Mouse (Mus musculus): ENCODE measurements around the gene Ndufa6.
A peak's percentile ranks its signal among the peaks of the same experiment; 100 is the strongest.
"Not testable (repeated sequence)": the region's sequence is repeated elsewhere in the genome, so short reads cannot be mapped to it uniquely, and the experiment has no call there.

Gene Ndufa6

DNA sequence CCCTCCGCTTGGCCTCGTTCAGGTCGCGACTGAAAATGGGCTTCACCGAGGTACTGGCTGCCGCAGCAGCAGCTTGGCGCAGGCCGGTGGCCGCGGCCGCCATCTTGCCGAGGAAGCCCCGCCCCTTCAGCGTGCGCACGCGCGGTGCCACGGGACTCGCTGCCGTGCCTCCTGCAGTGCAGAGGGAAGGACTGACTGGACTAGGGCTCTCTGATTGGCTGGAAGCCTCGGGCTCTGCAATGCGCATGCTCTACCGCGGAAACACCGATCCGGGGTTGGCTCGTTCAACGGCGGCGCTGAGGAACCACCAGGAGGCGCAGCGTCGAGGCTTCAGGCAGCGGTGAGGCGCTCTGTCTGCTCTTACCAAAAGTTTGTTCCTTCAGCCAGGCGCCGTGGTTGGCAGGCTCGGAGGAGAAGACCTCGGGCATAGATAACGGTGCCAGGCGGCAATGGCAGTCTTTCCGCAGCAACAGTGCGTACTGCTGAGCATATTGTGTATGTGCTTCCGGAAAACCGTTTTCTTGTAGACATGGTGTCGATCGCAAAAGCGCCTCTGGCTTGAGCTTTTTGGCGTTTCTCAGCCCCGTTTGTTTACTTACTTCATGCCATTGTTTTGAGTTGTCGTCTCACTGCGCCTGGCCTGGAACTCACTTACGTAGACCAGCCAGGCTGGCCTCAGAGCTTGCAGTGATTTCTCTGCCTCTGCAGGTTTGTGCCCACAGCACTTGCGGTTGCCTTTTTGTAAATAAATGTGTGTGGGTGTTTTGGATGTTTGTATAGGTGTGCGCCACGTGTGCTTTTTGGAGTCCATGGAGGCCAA lies at the start of gene Ndufa6:
Ndufa6 (minus strand) TSS at position 197 of the 820 bp plus-strand sequence.
- DNase-seq (ENCODE audit: low read depth), result peak; percentile 94

DNA sequence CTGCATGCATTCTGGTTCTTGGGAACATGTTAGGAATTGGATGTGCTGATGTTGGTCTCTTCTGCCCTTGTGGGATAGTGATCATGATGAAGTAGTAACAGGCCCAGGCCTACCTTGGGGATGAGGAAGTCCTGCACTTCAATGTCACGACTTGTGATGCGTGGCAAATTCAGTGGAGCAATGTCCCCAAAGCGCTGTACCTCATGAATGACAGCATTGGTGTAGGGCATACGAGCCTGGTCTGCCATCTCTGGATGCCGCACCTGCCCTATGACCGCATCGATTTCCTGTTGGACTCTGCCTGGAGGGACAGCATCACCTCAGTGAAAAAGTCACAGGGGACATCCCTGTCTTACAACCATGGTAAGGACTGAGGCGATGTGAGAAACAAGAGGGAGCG lies 49.5 kb upstream of the Ndufa6 start:
- DNase-seq (ENCODE audit: low read depth), result no peak

DNA sequence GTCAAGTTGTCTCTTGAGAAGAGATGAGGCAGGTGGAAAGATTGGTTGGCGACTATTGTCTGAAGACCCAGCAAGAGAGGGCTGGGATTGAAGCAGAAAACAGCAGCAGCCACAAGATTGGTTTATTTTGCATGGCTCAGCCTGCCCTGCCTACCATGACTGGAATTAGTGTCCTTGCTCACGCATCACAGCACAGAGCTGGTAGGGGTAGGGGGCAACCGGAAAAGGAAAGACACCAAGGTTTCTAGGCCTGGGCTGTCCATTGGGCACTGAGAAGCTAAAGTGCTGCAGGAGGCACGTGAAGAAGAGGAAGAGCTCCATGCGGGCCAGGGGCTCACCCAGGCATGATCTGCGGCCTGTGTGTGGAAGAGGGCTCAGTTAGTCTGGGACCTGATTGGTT lies 48.6 kb upstream of the Ndufa6 start:
- DNase-seq (ENCODE audit: low read depth), result no peak

DNA sequence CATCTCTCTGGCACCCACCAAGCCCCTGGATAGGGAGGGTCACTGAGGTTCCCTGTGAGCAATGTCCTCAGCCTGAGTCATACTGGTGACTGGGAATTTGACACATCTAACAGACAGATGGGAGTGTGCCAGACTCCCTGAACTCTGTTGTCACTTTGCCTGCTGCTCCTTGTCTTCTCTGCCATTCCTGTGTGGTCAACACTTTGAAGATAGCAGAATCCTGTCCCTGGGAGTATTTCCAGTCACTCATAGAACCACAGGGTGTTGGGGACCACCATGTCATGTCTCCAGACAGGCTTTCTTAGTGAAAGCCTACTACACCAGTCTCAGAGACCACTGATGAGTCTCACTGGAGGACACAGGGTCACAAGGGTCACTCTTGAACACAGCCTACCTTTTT lies 48.0 kb upstream of the Ndufa6 start:
- DNase-seq (ENCODE audit: low read depth), result no peak

DNA sequence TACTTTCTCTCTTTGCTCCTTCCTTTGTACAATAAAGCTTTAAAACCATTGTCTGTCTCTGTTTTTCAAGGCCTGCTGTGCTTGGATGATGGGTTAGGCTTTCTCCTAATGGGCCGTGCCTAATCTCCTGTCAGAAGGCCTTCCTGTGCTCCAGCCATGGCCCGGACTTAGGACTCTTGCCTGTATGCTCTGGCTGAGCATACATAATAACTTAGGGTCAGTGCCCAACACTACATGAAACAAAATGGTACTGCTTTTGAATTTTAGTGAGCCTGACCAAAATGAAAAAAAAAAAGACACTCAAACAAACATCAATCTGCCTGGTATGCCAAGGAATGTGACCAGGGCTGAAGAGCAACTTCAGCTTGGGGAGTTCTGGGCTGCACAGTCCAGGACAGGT lies 47.4 kb upstream of the Ndufa6 start:
- no peak for DNase-seq (ENCODE audit: low read depth)

DNA sequence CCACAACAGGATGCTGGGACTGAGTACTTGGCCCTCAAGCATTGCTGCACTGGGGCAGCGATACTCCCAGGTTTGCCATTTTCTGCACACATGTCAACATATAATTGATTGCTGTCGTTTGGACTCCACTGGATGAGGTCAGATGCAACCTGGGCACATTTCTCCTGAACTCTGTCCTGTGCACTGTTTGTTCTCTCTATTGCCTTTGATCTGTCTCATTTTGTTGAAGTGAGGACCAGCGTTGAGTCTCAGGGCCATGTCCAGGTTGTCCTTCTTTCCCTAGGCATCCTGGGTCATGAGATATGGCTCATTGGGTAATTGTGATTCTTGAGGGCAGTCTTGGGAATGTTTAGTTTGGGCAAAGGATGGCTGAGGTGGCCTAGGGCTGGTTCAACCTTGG lies 41.8 kb upstream of the Ndufa6 start:
- not testable (repeated sequence) for DNase-seq (ENCODE audit: low read depth)

DNA sequence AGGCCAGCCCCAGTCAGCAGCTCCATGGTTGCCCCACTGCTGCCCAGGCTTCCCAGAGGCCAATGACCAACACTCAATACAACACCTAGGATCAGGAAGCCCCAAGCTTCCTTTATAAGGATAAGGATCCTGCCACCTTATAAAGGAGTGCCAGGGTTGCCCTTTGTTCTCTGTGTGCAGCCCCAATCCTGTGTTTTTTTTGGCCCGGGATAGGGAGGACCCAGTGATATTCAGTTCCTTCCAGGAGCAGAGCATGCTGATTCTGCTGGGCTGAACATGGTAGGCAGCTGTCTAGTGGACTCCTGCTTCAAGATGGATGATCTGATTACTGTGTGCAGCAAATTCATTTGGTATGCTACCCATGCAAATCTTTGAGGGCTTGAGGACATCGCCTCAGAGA lies 39.8 kb upstream of the Ndufa6 start, which contains the start of gene Cyp2d11:
Cyp2d11 (minus strand) TSS at position 101 of the 400 bp plus-strand sequence.
- not testable (repeated sequence) for DNase-seq (ENCODE audit: low read depth)

DNA sequence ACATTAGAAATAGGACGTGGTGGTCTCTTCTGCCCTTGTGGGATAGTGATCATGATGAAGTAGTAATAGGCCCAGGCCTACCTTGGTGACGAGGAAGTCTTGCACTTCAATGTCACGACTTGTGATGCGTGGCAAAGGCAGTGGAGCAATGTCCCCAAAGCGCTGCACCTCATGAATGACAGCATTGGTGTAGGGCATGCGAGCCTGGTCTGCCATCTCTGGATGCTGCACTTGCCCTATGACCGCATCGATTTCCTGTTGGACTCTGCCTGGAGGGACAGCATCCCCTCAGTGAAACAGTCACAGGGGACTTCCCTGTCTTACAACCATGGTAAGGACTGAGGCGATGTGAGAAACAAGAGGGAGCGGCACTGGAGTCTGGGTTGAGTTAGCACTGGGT lies 35.8 kb upstream of the Ndufa6 start:
- not testable (repeated sequence) for DNase-seq (ENCODE audit: low read depth)

DNA sequence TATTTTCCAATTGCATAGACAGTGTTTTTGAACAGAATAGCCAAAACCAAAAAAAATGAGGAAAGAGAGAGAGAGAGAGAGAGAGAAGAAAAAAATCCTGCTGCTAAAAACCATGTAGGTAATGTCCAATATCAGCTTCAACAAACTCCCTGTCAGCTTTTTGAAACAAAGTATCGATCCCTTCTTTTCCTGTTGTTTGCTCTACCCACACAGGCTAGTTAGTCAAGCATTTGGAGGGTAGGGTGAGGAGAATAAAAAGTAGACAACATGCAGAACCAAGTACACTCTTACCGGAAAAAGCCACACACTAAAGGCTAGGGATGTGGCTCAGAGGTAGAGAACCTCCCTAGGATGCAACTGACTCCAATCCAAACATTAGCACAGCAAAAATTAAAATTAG lies 31.6 kb upstream of the Ndufa6 start:
- no peak for DNase-seq (ENCODE audit: low read depth)

DNA sequence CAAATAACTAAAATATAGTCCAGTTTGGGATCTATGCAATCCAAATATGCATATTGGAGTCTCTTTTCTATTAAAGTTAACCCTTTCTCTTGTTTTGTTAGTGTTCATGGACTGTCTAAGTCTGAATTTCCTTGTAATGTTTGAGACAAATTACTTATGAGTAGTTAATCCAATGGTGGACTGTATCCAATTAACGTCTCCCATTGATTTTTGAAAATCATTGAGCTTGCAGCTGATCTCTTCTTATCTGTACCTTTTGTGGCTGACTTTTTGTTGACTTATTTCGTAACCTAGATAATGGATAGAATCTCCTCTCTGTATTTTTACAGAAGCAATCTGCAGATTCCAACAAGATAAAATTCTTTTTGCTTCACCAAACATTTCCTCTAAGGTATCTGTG lies 28.3 kb upstream of the Ndufa6 start:
- DNase-seq (ENCODE audit: low read depth), result no peak

DNA sequence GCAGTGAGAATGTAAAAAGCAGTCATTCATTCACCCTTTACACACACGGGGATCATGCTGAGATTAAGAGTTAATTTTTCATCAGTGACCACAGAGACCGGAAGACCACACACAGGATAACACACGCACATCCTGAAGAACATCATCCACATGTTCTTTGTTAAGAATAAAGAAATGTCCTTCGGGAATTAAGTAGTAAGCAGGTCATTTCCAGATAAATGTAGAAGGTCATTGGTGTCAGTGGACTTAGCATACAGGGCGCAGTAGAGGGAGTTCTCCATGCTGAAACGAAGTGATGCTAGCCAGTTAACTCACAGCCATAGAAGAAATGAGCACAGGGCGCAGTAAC lies 26.6 kb upstream of the Ndufa6 start:
- DNase-seq (ENCODE audit: low read depth), result no peak

DNA sequence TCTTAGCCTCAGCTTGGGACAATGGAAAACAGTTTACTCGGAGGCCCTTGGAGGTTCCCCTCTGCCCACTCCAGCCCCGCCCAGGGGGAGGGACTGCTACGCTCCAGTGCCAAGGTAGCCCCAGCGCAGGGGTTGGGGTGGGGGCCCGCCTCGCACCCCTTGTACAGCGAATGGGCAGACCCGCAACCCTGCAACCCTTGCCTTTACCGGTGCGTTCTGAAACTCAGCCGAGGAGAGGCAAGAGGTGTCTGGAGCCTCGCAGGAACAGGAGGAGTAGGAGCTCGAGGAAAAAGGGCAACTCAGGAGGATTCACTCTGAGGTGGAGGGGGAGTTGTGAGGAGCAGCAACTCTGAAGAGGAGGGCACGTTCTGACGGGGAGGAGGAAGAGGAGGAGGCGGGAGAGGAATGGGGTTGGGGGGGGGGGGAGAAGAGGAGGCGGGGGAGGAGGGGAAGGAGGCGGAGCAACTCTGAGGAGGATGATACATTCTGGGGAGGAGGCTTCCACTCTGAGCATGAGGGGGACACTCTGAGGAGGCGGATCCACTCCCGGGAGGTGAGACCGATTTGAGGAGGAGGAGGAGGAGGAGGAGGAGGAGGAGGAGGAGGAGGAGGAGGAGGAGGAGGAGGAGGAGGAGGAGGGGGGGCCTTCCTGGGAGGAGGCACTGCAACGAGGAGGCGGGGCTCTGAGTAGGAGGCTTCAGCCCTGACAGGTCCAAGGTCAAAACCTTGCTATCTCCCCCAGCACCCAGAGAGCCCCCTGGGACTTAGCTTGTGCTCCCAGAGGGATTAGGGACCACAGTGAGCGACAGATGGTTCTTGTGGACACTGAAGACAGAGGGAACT lies 26.0 kb upstream of the Ndufa6 start, which contains the start of gene Cyp2d22:
Cyp2d22 (minus strand) TSS at position 390 of the 843 bp plus-strand sequence.
- DNase-seq (ENCODE audit: low read depth), result no peak

DNA sequence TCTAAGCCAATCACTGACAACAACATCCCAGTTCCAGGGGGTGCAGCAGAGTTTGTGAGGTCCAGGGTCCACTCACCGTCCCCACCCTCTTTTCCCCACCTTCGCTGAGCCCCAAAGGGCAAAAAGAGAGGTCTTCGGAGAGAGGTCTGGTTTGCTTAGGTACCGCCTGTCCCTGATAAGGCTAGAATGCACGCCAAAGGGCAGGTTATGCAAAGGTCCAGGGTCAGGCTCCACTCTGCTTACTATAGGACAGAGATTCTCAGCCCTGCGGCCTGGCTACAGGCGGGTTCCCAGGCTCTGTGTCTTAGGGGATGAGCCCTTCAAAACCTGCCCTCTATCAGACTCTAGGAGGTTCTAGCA lies 25.4 kb upstream of the Ndufa6 start:
- DNase-seq (ENCODE audit: low read depth), result no peak

DNA sequence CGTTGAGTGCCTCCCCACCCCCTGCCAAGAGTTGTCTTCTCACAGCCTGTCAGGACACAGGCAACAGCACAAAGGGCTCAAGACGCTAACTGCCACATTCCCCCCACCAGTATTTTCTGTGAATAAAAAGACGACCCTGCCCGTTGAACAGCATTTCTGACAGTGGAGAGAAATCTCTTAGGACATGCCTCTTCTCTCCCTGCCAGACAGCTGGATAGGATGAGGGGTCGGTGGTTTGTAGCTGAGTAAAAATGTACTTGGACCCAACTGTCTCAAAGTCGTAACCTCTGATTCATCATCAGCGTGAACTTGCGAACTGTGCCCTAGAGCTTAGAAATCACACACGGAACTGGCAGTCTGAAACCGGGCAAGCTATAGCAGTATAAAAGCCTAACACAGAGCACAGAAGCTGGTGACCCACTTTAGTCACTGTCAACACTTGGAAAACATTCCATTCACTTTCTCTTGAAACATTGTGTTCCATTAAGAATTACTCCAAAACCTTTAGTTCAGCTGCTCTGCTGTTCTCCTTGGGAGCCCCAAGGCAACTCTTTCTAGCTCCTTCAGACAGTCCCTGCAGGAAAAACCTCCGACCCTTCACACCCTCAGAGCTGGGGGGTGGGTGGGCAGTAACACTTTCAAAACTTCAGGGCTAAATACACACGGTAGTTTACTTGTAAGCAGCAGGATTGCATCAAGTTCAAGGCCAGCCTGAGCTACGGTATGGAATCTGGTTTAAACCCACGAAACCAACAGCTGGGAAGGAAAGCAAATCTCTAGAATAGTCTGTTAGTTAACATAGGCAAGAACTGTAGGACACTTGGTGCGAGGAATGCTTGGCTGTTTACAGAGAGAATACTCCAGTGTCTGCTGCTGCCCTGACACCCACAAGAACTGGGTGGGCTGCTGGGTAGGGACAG lies 24.4 kb upstream of the Ndufa6 start:
- no peak for DNase-seq (ENCODE audit: low read depth)

DNA sequence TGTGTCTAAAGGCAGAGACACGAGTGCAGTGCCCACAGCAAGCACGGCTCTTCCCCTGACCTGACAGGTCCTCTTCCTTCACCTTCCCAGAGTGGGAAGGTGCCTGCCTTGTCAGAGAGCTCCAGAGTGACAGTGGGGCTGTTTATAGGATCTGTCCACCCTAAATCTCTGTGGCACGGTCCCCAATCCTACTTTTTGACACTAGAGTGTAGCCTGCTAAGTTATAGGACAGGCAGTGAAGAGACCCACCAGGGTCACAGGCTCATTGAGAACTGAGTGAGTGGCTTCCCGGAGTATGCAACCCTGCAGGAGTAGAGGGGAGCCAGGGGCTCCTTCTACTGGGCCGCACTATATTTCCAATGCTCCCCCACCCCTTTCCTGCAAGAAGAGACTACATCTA lies 23.6 kb upstream of the Ndufa6 start:
- no peak for DNase-seq (ENCODE audit: low read depth)

DNA sequence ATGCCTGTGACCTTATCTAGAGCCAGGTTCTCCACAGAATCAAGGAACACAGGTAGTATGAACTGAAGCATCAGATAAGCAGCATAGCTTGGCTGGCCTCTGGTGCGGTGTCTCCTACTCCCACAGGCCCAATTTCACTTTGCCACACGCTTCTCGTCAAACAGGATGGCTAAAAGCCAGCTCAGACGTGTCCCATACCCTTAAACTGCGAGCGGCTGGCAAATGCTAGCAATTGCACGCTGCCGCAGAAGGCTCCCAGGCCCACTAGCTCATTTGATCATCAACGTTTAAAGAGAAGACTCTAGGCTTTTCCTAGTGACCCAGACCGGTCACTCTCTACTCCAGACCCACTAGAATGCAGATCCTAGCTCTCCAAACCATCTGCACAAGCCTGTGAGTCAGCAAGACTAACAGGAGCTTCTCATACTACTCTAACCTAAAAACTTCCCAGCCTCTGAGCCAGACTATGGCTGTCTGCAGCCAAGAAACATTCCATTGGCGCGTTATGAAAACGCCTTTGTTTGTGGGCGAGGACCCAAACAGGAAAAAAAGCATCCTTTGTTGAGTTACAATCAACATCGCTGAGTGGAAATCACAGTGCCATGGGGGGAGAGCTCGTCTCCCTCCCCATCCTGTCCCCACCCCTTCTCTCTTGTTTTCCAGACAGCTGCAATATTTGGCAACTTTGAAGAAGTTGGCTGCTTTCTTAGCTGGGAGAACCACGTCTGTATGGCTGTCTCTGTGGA lies 22.4 kb upstream of the Ndufa6 start:
- DNase-seq (ENCODE audit: low read depth), result no peak

DNA sequence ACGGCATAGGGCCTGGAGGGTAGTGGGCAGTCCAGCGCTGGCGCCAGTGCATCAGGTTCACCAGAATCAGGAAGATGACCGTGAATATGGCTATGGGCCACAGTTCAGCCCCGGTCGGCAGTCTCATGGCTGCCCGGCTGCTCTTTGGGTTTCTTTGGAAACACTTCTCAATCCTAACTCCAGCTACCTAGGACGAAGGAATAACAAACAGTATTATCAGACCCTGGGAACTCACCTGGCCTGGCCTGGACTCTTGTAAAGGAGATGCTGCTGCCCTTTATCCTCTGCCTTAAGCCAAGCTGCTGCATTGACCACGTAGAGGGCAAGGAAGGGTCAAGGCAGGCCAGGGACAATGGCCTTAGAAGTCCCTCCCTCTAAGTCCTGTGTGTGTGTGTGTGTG lies 21.7 kb upstream of the Ndufa6 start:
- no peak for DNase-seq (ENCODE audit: low read depth)

DNA sequence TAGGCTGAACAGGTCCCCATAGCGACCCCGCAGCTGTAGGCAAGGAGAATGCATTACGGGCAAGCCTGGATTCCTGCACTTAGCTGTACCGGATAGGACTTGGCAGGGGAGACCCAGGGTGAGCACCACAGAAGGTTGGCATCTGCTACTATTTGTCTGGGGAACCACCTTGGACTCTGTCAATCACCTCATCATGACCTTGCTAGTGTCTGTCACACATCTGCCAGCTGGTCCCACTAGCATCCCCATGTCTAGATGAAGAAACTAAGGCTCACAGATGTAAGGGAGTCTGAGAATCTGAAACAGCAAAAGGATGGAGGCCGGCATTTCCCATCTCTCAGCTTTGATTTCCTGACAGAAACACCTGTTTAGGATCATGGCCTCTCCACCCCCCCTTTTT lies 20.3 kb upstream of the Ndufa6 start:
- no peak for DNase-seq (ENCODE audit: low read depth)

DNA sequence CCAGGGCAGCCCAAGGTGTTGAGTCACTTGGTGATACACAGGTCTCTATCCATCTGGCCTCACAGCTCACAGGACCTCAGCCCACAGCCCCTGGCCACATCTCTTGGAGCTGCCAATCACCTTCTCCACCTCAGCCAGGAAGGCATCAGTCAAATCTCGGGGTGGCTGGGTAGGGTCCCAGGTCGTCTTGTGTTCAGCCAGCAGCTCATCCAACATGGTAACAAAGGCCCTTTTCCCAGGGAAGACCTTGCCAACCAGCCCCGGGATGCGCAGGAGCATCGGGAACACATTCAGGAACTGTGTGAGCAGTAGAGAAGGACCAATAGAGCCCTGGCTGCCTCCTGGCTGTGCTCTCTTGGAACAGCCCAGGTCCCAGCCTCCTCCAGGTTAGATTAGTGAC lies 18.9 kb upstream of the Ndufa6 start:
- DNase-seq (ENCODE audit: low read depth), result no peak

DNA sequence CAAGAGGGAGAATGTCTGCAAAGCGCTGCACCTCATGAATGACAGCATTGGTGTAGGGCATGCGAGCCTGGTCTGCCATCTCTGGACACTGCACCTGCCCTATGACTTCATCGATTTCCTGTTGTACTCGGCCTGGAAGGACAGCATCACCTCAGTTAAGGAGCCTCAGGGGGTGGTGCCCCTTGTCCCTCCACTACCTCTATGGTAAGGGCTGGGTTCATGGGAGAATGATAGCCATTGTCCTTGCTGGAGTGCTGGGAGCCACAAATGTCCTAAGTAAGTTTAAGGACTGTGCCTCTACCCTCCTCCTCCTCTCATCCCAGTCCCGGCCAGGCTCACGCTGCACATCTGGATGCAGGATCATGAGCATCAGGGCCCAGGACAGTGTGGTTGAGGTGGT lies 18.3 kb upstream of the Ndufa6 start:
- DNase-seq (ENCODE audit: low read depth), result no peak

DNA sequence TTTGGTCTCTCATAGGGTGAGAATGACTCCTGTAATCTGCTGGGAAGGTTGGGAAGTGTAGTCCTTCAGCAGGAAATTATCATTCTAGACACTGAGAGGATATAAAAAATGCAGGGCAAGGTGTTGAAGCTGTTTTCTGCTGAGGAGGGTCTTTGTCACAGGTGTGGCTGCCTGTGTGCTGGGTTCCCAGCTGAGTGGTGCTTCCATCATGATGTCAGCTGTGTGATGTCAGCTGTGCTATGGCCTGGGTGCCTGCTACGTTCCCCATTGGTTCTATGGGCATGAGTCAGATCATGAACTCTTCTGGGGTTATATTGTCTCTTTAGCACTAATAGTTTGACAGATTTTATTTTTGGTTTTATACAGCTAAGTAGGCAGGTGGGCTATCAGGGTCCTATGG lies 14.7 kb upstream of the Ndufa6 start:
- no peak for DNase-seq (ENCODE audit: low read depth)

DNA sequence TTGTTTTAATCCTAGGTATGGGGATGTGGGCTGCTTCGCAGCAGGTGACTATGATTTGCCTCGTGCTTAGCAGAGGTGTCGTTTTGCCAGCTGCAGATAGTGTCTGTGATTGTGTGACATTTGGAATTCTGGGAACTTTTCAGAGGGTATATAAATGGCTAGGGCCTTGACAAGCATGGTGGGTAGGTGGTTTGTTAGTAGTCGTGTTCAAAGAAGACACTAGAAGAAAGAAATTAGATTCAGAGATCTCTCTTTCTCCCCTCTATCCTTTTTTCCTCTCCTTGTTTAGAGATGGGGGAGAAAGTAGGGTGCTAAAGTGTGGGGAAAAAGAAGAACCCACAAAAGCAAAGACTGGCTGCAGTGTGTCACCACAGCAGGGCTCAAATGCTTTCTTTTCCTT lies 14.0 kb upstream of the Ndufa6 start:
- DNase-seq (ENCODE audit: low read depth), result no peak
